Comparison of ENCODE assay signal across 24 mouse cellular contexts in the genomic region with DNA sequence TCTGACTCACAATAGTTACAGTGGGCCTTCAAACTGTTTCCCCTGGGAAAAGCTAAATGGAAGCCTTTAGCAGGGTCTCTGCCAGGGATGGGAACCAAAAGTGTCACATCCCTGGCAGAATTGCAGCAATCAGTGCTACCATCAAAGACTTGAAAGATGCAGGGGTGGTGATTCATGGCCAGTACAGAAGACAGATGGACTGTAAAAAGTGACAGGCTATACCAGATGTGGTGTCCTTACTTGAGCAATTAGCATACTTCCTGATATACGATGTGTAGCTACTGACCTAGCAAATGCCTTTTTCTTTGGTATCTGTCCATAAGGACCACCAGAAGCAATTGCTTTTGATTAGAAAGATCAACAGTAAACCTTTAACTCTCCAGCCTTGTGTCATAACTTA. TPM values are rescaled to one million over a fixed set of nuclear protein-coding genes. Genes with fewer than 3 reads are reported as not detected.
DNase-seq lines count a peak whose midpoint lies in the region; TF ChIP-seq lines count a peak whose summit lies in the region.
"Had no signal": no experiment of that assay in that cellular context is flagged by ENCODE, and none has a peak within 500 bp of the region (broad histone marks: within the 10 kb centered on the region; RNA-seq: fewer than 3 reads in every experiment).

No protein-coding gene starts in this region.

- no peak overlapping the region for H3K4me3 ChIP-seq in gastrocnemius, adult 2 months
- H3K4me3 ChIP-seq in C2C12 (ENCODE audit: insufficient read depth, poor library complexity, severe bottlenecking), result no peak overlapping the region
- H3K4me3 ChIP-seq: embryonic facial prominence, embryonic 13.5 days; embryonic facial prominence, embryonic 15.5 days; erythroblast, embryonic 14.5 days; forebrain, embryonic 10.5 days; forebrain, embryonic 12.5 days had no signal

- H3K36me3 ChIP-seq in C2C12 (ENCODE audit: control insufficient read depth, insufficient read depth), result peaks cover 94% of the 10 kb centered on the region

- H3K79me2 ChIP-seq in C2C12 (ENCODE audit: control insufficient read depth, insufficient read depth), result no peaks in the 10 kb centered on the region

- intact Hi-C loops in gastrocnemius, adult 2 months (cut with DNase I), result no loop called here

- DNase-seq in gastrocnemius, adult 2 months, result no peak
- no peak for DNase-seq in gastrocnemius, postnatal 25 days
- DNase-seq in 3T3-L1 (ENCODE audit: low read depth, low spot score), result peak; percentile 28
- peak; percentile 21 for DNase-seq in NIH3T3 (ENCODE audit: low read depth)
- DNase-seq in thymus, postnatal 36 days, result no peak
- no peak for DNase-seq in adrenal gland, postnatal 14 days
- DNase-seq: adrenal gland, adult 8-10 months; adrenal gland, postnatal 25 days; B cell, adult 2 months; cerebellum, adult 11 months; cerebellum, adult 18-20 months; cerebellum, adult 8-10 months; cerebellum, adult 9-11 months; cerebellum, postnatal 14 days; cerebellum, postnatal 36 days; embryo, embryonic 11 days had no signal

- H3ac ChIP-seq in C2C12 (ENCODE audit: control insufficient read depth, insufficient read length, low read depth), result no peak overlapping the region

- H3K27ac ChIP-seq in gastrocnemius, adult 2 months, result 0 out of 2 replicates have a peak overlapping the region, but pooled peaks have one; percentile 38
- H3K27ac ChIP-seq: embryonic facial prominence, embryonic 13.5 days; embryonic facial prominence, embryonic 15.5 days; forebrain, embryonic 10.5 days; forebrain, embryonic 12.5 days had no signal

- H3K27me3 ChIP-seq in C2C12 (ENCODE audit: control insufficient read depth, insufficient read depth, insufficient read length), result no peaks in the 10 kb centered on the region
- H3K27me3 ChIP-seq: embryonic facial prominence, embryonic 13.5 days; embryonic facial prominence, embryonic 15.5 days; forebrain, embryonic 12.5 days had no signal

- TF ChIP-seq CTCF in gastrocnemius, adult 2 months (IDR thresholded peaks at IDR 0.05), result no peak
- TF ChIP-seq CTCF in C2C12 (IDR thresholded peaks at IDR 0.05; ENCODE audit: control insufficient read depth, insufficient read depth, insufficient read length), result no peak

- H3K79me3 ChIP-seq in C2C12 (ENCODE audit: low read depth), result peaks cover 2% of the 10 kb centered on the region

TF ChIP-seq in C2C12, 6 proteins besides CTCF, POLR2A, EP300 and RAD21:
- TF ChIP-seq USF1 (IDR thresholded peaks at IDR 0.05; ENCODE audit: low read depth), result no peak
- TF ChIP-seq MAX (IDR thresholded peaks at IDR 0.05), result no peak
- peak; percentile 83 for TF ChIP-seq MYOD1 (IDR thresholded peaks at IDR 0.05; ENCODE audit: control insufficient read depth, insufficient read length, low read depth)

RNA-seq across cellular contexts. Expression of a gene that starts 19.2 kb away (rescaled TPM):
- 10 to 100 TPM; 45.9 to 52.0 TPM for total RNA-seq in gastrocnemius, adult 2 months (2021)
- 10 to 100 TPM; 37.9 to 42.3 TPM for total RNA-seq in gastrocnemius, postnatal 25 days (2021)
- 14.8 TPM for polyA plus RNA-seq in C2C12 (2012; fragmentation: generic; extraction: Trizol)
- total RNA-seq in adrenal gland, postnatal 14 days (2021), result 36.2 and 36.6 TPM in 2 replicates

RNA-seq across cellular contexts. Expression of a gene that starts 28.6 kb away (rescaled TPM):
- total RNA-seq in gastrocnemius, adult 2 months (2021), result under 1 TPM in 1 of 2 experiments, not detected in 1; 0.15 TPM
- total RNA-seq in gastrocnemius, postnatal 25 days (2021), result under 1 TPM in 1 of 2 experiments, not detected in 1; 0.18 TPM
- 0.01 TPM for polyA plus RNA-seq in C2C12 (2012; fragmentation: generic; extraction: Trizol)
- 0.15 TPM in 1 of 2 replicates, not detected in the other for total RNA-seq in adrenal gland, postnatal 14 days (2021)
- total RNA-seq: adrenal gland, adult 8-10 months; adrenal gland, postnatal 25 days; common myeloid progenitor, adult 5-6 weeks; MEL had no signal
- polyA plus RNA-seq: erythroblast, embryonic 14.5 days had no signal

RNA-seq across cellular contexts. Expression of a gene that starts 55.5 kb away (rescaled TPM):
- total RNA-seq in gastrocnemius, adult 2 months (2021), result 100 to 1,000 TPM; 129 to 136 TPM
- 100 to 1,000 TPM; 105 to 129 TPM for total RNA-seq in gastrocnemius, postnatal 25 days (2021)
- 61.8 TPM for polyA plus RNA-seq in C2C12 (2012; fragmentation: generic; extraction: Trizol)
- 97.4 and 101 TPM in 2 replicates for total RNA-seq in adrenal gland, postnatal 14 days (2021)

Comparison
In these comparisons a context has a peak if more than half of its experiments do, and no peak if none do; other contexts are left out.
1. DNase-seq: peak in 3T3-L1 (single experiment) and NIH3T3 (single experiment); none in gastrocnemius, adult 2 months (single experiment), gastrocnemius, postnatal 25 days (single experiment), thymus, postnatal 36 days (0 of 2) and adrenal gland, postnatal 14 days (single experiment).